Mouse (Mus musculus) embryonic facial prominence, embryonic 14.5 days (tissue): ENCODE data around the gene Mrto4. TPM values are rescaled to one million over a fixed set of nuclear protein-coding genes. Genes with fewer than 3 reads are reported as not detected.

Source experiments
- microRNA-seq: library from miRNA; unstranded; fragments of <30 nt; microRNA quantifications from one replicate; pipeline ENCODE4, GENCODE M21; 2016; ENCODE audit warnings: borderline number of aligned reads
- polyA plus RNA-seq: library from polyadenylated mRNA; unstranded; fragments of >200 nt; fragmentation: Nextera tagmentation; extraction: Ambion mirVana; gene quantifications from 2 replicates; pipeline ENCODE4 v1.2.1, GENCODE M21; 2014

Gene Mrto4
- polyA plus RNA-seq, 1 experiment from 2014 or later, result 92.5 TPM

Small RNA genes lying within 50 kb of the gene (microRNA-seq; reads per million reads assigned to microRNA genes)
- gene Gm24245 (0.50 reads per million), gene Gm25732 (not detected)

Other genes starting within 250 kb of the Mrto4 start
- 468 and 555 TPM in 2 replicates for gene Minos1, start 221.5 kb downstream of the Mrto4 start, polyA plus RNA-seq
- gene Capzb, start 159.7 kb downstream of the Mrto4 start, polyA plus RNA-seq, result 293 and 299 TPM in 2 replicates
- gene Pqlc2, start 41.9 kb downstream of the Mrto4 start, polyA plus RNA-seq, result 10.9 and 12.3 TPM in 2 replicates
- 68.6 and 78.9 TPM in 2 replicates for gene Akr7a5, start 41.8 kb downstream of the Mrto4 start, polyA plus RNA-seq
- gene Emc1, start within 50 bp of the Mrto4 start, polyA plus RNA-seq, result 14.1 and 15.3 TPM in 2 replicates
- gene Ubr4, start within 50 bp of the Mrto4 start, polyA plus RNA-seq, result 72.4 and 77.5 TPM in 2 replicates
- gene Iffo2, start 178.0 kb upstream of the Mrto4 start, polyA plus RNA-seq, result 4.8 and 5.8 TPM in 2 replicates